Comparison of ENCODE assay signal across 27 mouse cellular contexts in the genomic region with DNA sequence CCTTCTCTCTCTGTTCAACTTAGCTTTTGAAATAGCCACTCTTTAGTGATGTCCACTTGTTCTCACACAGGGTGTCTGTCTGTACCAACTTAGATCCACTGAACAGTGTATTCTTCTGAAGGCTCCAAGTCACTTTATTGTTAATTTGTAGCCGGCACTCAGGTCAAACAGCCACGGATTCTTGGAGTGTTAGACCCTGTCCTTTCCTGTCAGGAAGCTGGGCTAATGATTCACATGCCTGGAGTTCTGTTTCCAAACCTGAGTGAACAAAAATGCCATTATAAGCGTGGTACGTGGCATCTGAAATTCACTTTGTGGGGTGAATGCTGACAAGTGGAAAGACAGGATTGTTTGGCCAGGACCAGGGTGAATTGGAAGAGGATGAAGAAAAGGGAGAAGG.
DNase-seq lines count a peak whose midpoint lies in the region; ATAC-seq and TF ChIP-seq lines count a peak whose summit lies in the region.
"Had no signal": no experiment of that assay in that cellular context is flagged by ENCODE, and none has a peak within 500 bp of the region (broad histone marks: within the 10 kb centered on the region; RNA-seq: fewer than 3 reads in every experiment).

No protein-coding gene starts in this region.

- no peak overlapping the region for H3K4me2 ChIP-seq in midbrain, embryonic 11.5 days
- no peak overlapping the region for H3K4me2 ChIP-seq in midbrain, embryonic 14.5 days (ENCODE audit: low read length)
- H3K4me2 ChIP-seq in kidney, postnatal 0 days (ENCODE audit: low read length), result no peak overlapping the region
- H3K4me2 ChIP-seq in heart, embryonic 11.5 days, result no peak overlapping the region
- no peak overlapping the region for H3K4me2 ChIP-seq in forebrain, embryonic 16.5 days (ENCODE audit: low read length)
- H3K4me2 ChIP-seq: forebrain, embryonic 12.5 days; hindbrain, embryonic 14.5 days; limb, embryonic 12.5 days; liver, embryonic 15.5 days; lung, embryonic 15.5 days; midbrain, embryonic 13.5 days; stomach, embryonic 15.5 days had no signal

- H3K36me3 ChIP-seq in midbrain, embryonic 11.5 days (ENCODE audit: control insufficient read depth, insufficient read depth, low read length), result no peaks in the 10 kb centered on the region
- H3K36me3 ChIP-seq in midbrain, embryonic 14.5 days (ENCODE audit: control insufficient read depth, insufficient read depth, low read length), result no peaks in the 10 kb centered on the region
- H3K36me3 ChIP-seq in kidney, postnatal 0 days (ENCODE audit: insufficient read depth, low read length), result no peaks in the 10 kb centered on the region
- H3K36me3 ChIP-seq in heart, embryonic 11.5 days (ENCODE audit: control insufficient read depth, insufficient read depth, low read length), result no peaks in the 10 kb centered on the region
- H3K36me3 ChIP-seq in forebrain, embryonic 16.5 days (ENCODE audit: control insufficient read depth, insufficient read depth), result no peaks in the 10 kb centered on the region
- H3K36me3 ChIP-seq: forebrain, embryonic 12.5 days; heart, embryonic 10.5 days; limb, embryonic 12.5 days; liver, embryonic 15.5 days; lung, embryonic 15.5 days; midbrain, embryonic 13.5 days; stomach, embryonic 15.5 days had no signal

- no peaks in the 10 kb centered on the region for H3K9me3 ChIP-seq in midbrain, embryonic 11.5 days (ENCODE audit: control insufficient read depth, low read length)
- no peaks in the 10 kb centered on the region for H3K9me3 ChIP-seq in midbrain, embryonic 14.5 days (ENCODE audit: control insufficient read depth, low read length)
- H3K9me3 ChIP-seq in kidney, postnatal 0 days (replicated peaks; ENCODE audit: low read length), result no peaks in the 10 kb centered on the region
- H3K9me3 ChIP-seq in heart, embryonic 11.5 days (replicated peaks; ENCODE audit: control insufficient read depth, low read length), result no peaks in the 10 kb centered on the region
- H3K9me3 ChIP-seq in forebrain, embryonic 16.5 days (ENCODE audit: control insufficient read depth, low read length), result no peaks in the 10 kb centered on the region
- H3K9me3 ChIP-seq: forebrain, embryonic 12.5 days; heart, embryonic 10.5 days; limb, embryonic 12.5 days; liver, embryonic 15.5 days; lung, embryonic 15.5 days; megakaryocyte, embryonic 14.5 days; midbrain, embryonic 13.5 days; stomach, embryonic 15.5 days had no signal

- no peak overlapping the region for H3K9ac ChIP-seq in midbrain, embryonic 11.5 days (ENCODE audit: low read length)
- H3K9ac ChIP-seq in midbrain, embryonic 14.5 days (replicated peaks; ENCODE audit: low read length), result no peak overlapping the region
- no peak overlapping the region for H3K9ac ChIP-seq in kidney, postnatal 0 days (ENCODE audit: low read depth, low read length)
- no peak overlapping the region for H3K9ac ChIP-seq in heart, embryonic 11.5 days (ENCODE audit: low read depth, low read length)
- no peak overlapping the region for H3K9ac ChIP-seq in forebrain, embryonic 16.5 days (replicated peaks; ENCODE audit: low read depth, low read length)
- H3K9ac ChIP-seq: forebrain, embryonic 12.5 days; hindbrain, embryonic 14.5 days; limb, embryonic 12.5 days; liver, embryonic 15.5 days; lung, embryonic 15.5 days; midbrain, embryonic 13.5 days; stomach, embryonic 15.5 days had no signal

- H3K27me3 ChIP-seq in midbrain, embryonic 11.5 days (ENCODE audit: control insufficient read depth, insufficient read depth, low read length), result no peaks in the 10 kb centered on the region
- H3K27me3 ChIP-seq in midbrain, embryonic 14.5 days (ENCODE audit: control insufficient read depth, insufficient read depth, low read length), result no peaks in the 10 kb centered on the region
- no peaks in the 10 kb centered on the region for H3K27me3 ChIP-seq in kidney, postnatal 0 days (ENCODE audit: insufficient read depth, low read length)
- H3K27me3 ChIP-seq in heart, embryonic 11.5 days (ENCODE audit: control insufficient read depth, insufficient read depth, low read length), result no peaks in the 10 kb centered on the region
- no peaks in the 10 kb centered on the region for H3K27me3 ChIP-seq in forebrain, embryonic 16.5 days (replicated peaks; ENCODE audit: control insufficient read depth, insufficient read depth, low read length)
- H3K27me3 ChIP-seq: forebrain, embryonic 12.5 days; limb, embryonic 12.5 days; liver, embryonic 15.5 days; lung, embryonic 15.5 days; midbrain, embryonic 13.5 days; stomach, embryonic 15.5 days had no signal

- no peak for TF ChIP-seq CTCF in kidney, postnatal 0 days (IDR thresholded peaks at IDR 0.05; ENCODE audit: low read depth)

- DNase-seq in midbrain, embryonic 11.5 days (ENCODE audit: low spot score, missing footprints), result peak; percentile 68
- no peak for DNase-seq in midbrain, embryonic 14.5 days
- DNase-seq in kidney, adult 8-10 months, result peak; percentile 77 to 87
- DNase-seq in kidney, postnatal 0 days (ENCODE audit: low spot score), result peak; percentile 42
- peak; percentile 18 to 54 for DNase-seq in kidney, postnatal 4 days
- no peak for DNase-seq in urinary bladder, postnatal 10 days (ENCODE audit: low spot score)
- DNase-seq: adrenal gland, postnatal 25 days; cerebellum, adult 11-12 months; cerebellum, adult 9-11 months; embryo, embryonic 11 days; gastrocnemius, postnatal 10 days; lung, postnatal 36 days; thymus, adult 18-20 months; thymus, postnatal 36 days had no signal

- H3K4me1 ChIP-seq in midbrain, embryonic 11.5 days (ENCODE audit: control insufficient read depth, insufficient read depth, low read length), result no peaks in the 10 kb centered on the region
- no peaks in the 10 kb centered on the region for H3K4me1 ChIP-seq in midbrain, embryonic 14.5 days (ENCODE audit: control insufficient read depth, insufficient read depth, low read length)
- H3K4me1 ChIP-seq in kidney, postnatal 0 days (replicated peaks; ENCODE audit: insufficient read depth, low read length), result no peaks in the 10 kb centered on the region
- H3K4me1 ChIP-seq in heart, embryonic 11.5 days (ENCODE audit: control insufficient read depth, insufficient read depth, low read length), result no peaks in the 10 kb centered on the region
- no peaks in the 10 kb centered on the region for H3K4me1 ChIP-seq in forebrain, embryonic 16.5 days (replicated peaks; ENCODE audit: control insufficient read depth, insufficient read depth, low read length)
- H3K4me1 ChIP-seq: forebrain, embryonic 12.5 days; heart, embryonic 10.5 days; liver, embryonic 15.5 days; megakaryocyte, embryonic 14.5 days; midbrain, embryonic 13.5 days; stomach, embryonic 15.5 days had no signal

- H3K4me3 ChIP-seq in midbrain, embryonic 11.5 days (ENCODE audit: low read depth, low read length), result no peak overlapping the region
- H3K4me3 ChIP-seq in midbrain, embryonic 14.5 days (replicated peaks; ENCODE audit: low read depth, low read length), result no peak overlapping the region
- no peak overlapping the region for H3K4me3 ChIP-seq in kidney, postnatal 0 days (replicated peaks; ENCODE audit: low read depth, low read length)
- H3K4me3 ChIP-seq in heart, embryonic 11.5 days (ENCODE audit: low read depth, low read length), result no peak overlapping the region
- no peak overlapping the region for H3K4me3 ChIP-seq in forebrain, embryonic 16.5 days (replicated peaks; ENCODE audit: low read length)
- H3K4me3 ChIP-seq: erythroblast, embryonic 14.5 days; forebrain, embryonic 12.5 days; heart, embryonic 10.5 days; limb, embryonic 12.5 days; liver, embryonic 15.5 days; lung, embryonic 15.5 days; megakaryocyte, embryonic 14.5 days; midbrain, embryonic 13.5 days; stomach, embryonic 15.5 days had no signal

- ATAC-seq in midbrain, embryonic 11.5 days (ENCODE audit: low FRiP score), result no peak
- ATAC-seq in midbrain, embryonic 14.5 days (ENCODE audit: low FRiP score, low TSS enrichment), result no peak
- peak; percentile 66 for ATAC-seq in kidney, postnatal 0 days (replicated peaks; ENCODE audit: low FRiP score, low read depth)
- ATAC-seq in heart, embryonic 11.5 days (replicated peaks; ENCODE audit: insufficient number of reproducible peaks, low FRiP score, low TSS enrichment), result no peak
- ATAC-seq in forebrain, embryonic 16.5 days, result no peak
- ATAC-seq: inflammation-experienced regulatory T-cells, adult 6 months; midbrain, embryonic 13.5 days had no signal

- 68% methylated on average over 4 of the region's 4 CpGs for WGBS in midbrain, embryonic 11.5 days
- 77% methylated on average over 4 of the region's 4 CpGs for WGBS in midbrain, embryonic 14.5 days
- 21% methylated on average over 4 of the region's 4 CpGs for WGBS in kidney, postnatal 0 days
- WGBS in heart, embryonic 11.5 days (ENCODE audit: insufficient replicate concordance), result 40% methylated on average over 4 of the region's 4 CpGs
- WGBS in forebrain, embryonic 16.5 days, result 73% methylated on average over 4 of the region's 4 CpGs

- no peak overlapping the region for H3K27ac ChIP-seq in midbrain, embryonic 11.5 days (ENCODE audit: low read depth, low read length)
- no peak overlapping the region for H3K27ac ChIP-seq in midbrain, embryonic 14.5 days (replicated peaks; ENCODE audit: low read depth, low read length)
- H3K27ac ChIP-seq in kidney, postnatal 0 days, result peak overlapping the region; percentile 33; the same call in 1 of the 2 replicates
- H3K27ac ChIP-seq in heart, embryonic 11.5 days (ENCODE audit: low read depth, low read length), result no peak overlapping the region
- H3K27ac ChIP-seq in forebrain, embryonic 16.5 days (ENCODE audit: low read length), result no peak overlapping the region
- H3K27ac ChIP-seq: forebrain, embryonic 12.5 days; heart, embryonic 10.5 days; hindbrain, embryonic 14.5 days; limb, embryonic 12.5 days; liver, embryonic 15.5 days; lung, embryonic 15.5 days; midbrain, embryonic 13.5 days; stomach, embryonic 15.5 days had no signal

Comparison
In these comparisons a context has a peak if more than half of its experiments do, and no peak if none do; other contexts are left out.
1. DNase-seq: peak in midbrain, embryonic 11.5 days (single experiment), kidney, adult 8-10 months (2 of 2), kidney, postnatal 0 days (single experiment) and kidney, postnatal 4 days (2 of 2); none in midbrain, embryonic 14.5 days (single experiment) and urinary bladder, postnatal 10 days (single experiment).